11 mouse cellular contexts compared by ENCODE assay signal in genomic region chr7:116301661-116302311, GRCm38 (mm10). TPM values are rescaled to one million over a fixed set of nuclear protein-coding genes. Genes with fewer than 3 reads are reported as not detected.
A peak's percentile ranks its signal among the peaks of the same experiment; 100 is the strongest.
DNase-seq lines count a peak whose midpoint lies in the region; ATAC-seq and TF ChIP-seq lines count a peak whose summit lies in the region.
"Had no signal": no experiment of that assay in that cellular context is flagged by ENCODE, and none has a peak within 500 bp of the region (broad histone marks: within the 10 kb centered on the region; RNA-seq: fewer than 3 reads in every experiment).

No protein-coding gene starts in this region.

- peak; percentile 22; the same call in 1 of the 2 replicates for ATAC-seq in limb, embryonic 12.5 days (ENCODE audit: insufficient number of reproducible peaks, insufficient read depth, low FRiP score, low TSS enrichment, low read depth)

- intact Hi-C loops in gastrocnemius, adult 2 months (cut with DNase I) = no loop called here
- intact Hi-C loops in gastrocnemius, postnatal 36 days (cut with DNase I) = no loop called here
- intact Hi-C loops in left cerebral cortex, postnatal 14 days (cut with DNase I) = no loop called here

- 89% methylated on average over 5 of the region's 5 CpGs for WGBS in limb, embryonic 12.5 days
- 90% methylated on average over 5 of the region's 5 CpGs for WGBS in limb, embryonic 10.5 days

- H3K27me3 ChIP-seq in limb, embryonic 12.5 days = peaks cover 17% of the 10 kb centered on the region
- peaks cover 19% of the 10 kb centered on the region for H3K27me3 ChIP-seq in limb, embryonic 10.5 days (ENCODE audit: low read depth, poor library complexity, severe bottlenecking)

- peak; percentile 67 for DNase-seq in gastrocnemius, adult 2 months
- no peak for DNase-seq in gastrocnemius, postnatal 36 days
- no peak for DNase-seq in limb, embryonic 10.5 days (ENCODE audit: low spot score)
- DNase-seq in adipocyte (ENCODE audit: low spot score) = peak; percentile 3
- peak; percentile 61 for DNase-seq in skeletal muscle tissue, adult 2 months (ENCODE audit: low read depth, low spot score)
- DNase-seq in left cerebral cortex, postnatal 14 days (ENCODE audit: low spot score in 2 of 2) = no peak
- no peak for DNase-seq in layer of hippocampus, postnatal 25 days (ENCODE audit: extremely low spot score in 1 of 2, low spot score in 1 of 2)
- DNase-seq: adrenal gland, postnatal 10 days; thymus, postnatal 25 days had no signal

- no peak overlapping the region for H3K4me3 ChIP-seq in gastrocnemius, adult 2 months
- no peak overlapping the region for H3K4me3 ChIP-seq in limb, embryonic 12.5 days (replicated peaks)
- H3K4me3 ChIP-seq in limb, embryonic 10.5 days = no peak overlapping the region
- H3K4me3 ChIP-seq: hindbrain, embryonic 10.5 days had no signal

- no peaks in the 10 kb centered on the region for H3K9me3 ChIP-seq in limb, embryonic 12.5 days
- no peaks in the 10 kb centered on the region for H3K9me3 ChIP-seq in limb, embryonic 10.5 days (replicated peaks)
- H3K9me3 ChIP-seq: hindbrain, embryonic 10.5 days had no signal

- no peaks in the 10 kb centered on the region for H3K36me3 ChIP-seq in limb, embryonic 12.5 days
- H3K36me3 ChIP-seq in limb, embryonic 10.5 days = no peaks in the 10 kb centered on the region
- H3K36me3 ChIP-seq: hindbrain, embryonic 10.5 days had no signal

- TF ChIP-seq CTCF in gastrocnemius, adult 2 months (IDR thresholded peaks at IDR 0.05) = no peak

- no peak overlapping the region for H3K4me2 ChIP-seq in limb, embryonic 12.5 days

- no peak overlapping the region for H3K27ac ChIP-seq in gastrocnemius, adult 2 months
- no peak overlapping the region for H3K27ac ChIP-seq in limb, embryonic 12.5 days
- no peak overlapping the region for H3K27ac ChIP-seq in limb, embryonic 10.5 days
- H3K27ac ChIP-seq: hindbrain, embryonic 10.5 days had no signal

- H3K9ac ChIP-seq in limb, embryonic 12.5 days (replicated peaks) = no peak overlapping the region

- 0 out of 2 replicates have a peak, but pooled peaks cover 4% of the 10 kb centered on the region for H3K4me1 ChIP-seq in limb, embryonic 12.5 days (replicated peaks)
- H3K4me1 ChIP-seq in limb, embryonic 10.5 days = peaks cover 11% of the 10 kb centered on the region

RNA-seq across cellular contexts. Expression of gene Plekha7, which starts 6.4 kb away (rescaled TPM):
- 1 to 10 TPM; 1.0 to 1.4 TPM for total RNA-seq in gastrocnemius, adult 2 months (2021)
- 1 to 10 TPM in 1 of 2 experiments, under 1 TPM in 1; 0.69 to 1.6 TPM for total RNA-seq in gastrocnemius, postnatal 36 days (2021)
- polyA plus RNA-seq in limb, embryonic 12.5 days (2016; fragmentation: Nextera tagmentation; extraction: Ambion mirVana) = 8.6 and 11.4 TPM in 2 replicates
- 5.8 and 6.9 TPM in 2 replicates for polyA plus RNA-seq in limb, embryonic 10.5 days (2016; fragmentation: Nextera tagmentation; extraction: Ambion mirVana)
- 10 to 100 TPM; 21.0 to 23.5 TPM for total RNA-seq in left cerebral cortex, postnatal 14 days (2021)
- total RNA-seq in layer of hippocampus, postnatal 25 days (2021) = 10 to 100 TPM; 17.3 to 22.8 TPM

RNA-seq across cellular contexts. Expression of gene Rps13, which starts 32.2 kb away (rescaled TPM):
- 100 to 1,000 TPM; 247 to 325 TPM for total RNA-seq in gastrocnemius, adult 2 months (2021)
- total RNA-seq in gastrocnemius, postnatal 36 days (2021) = 100 to 1,000 TPM; 207 to 275 TPM
- polyA plus RNA-seq in limb, embryonic 12.5 days (2016; fragmentation: Nextera tagmentation; extraction: Ambion mirVana) = 859 and 893 TPM in 2 replicates
- 840 and 992 TPM in 2 replicates for polyA plus RNA-seq in limb, embryonic 10.5 days (2016; fragmentation: Nextera tagmentation; extraction: Ambion mirVana)
- 100 to 1,000 TPM; 181 to 206 TPM for total RNA-seq in left cerebral cortex, postnatal 14 days (2021)
- total RNA-seq in layer of hippocampus, postnatal 25 days (2021) = 100 to 1,000 TPM; 217 to 259 TPM

Comparison
In these comparisons a context has a peak if more than half of its experiments do, and no peak if none do; other contexts are left out.
1. DNase-seq: peak in gastrocnemius, adult 2 months (single experiment), adipocyte (single experiment) and skeletal muscle tissue, adult 2 months (single experiment); none in gastrocnemius, postnatal 36 days (0 of 2), limb, embryonic 10.5 days (single experiment), left cerebral cortex, postnatal 14 days (0 of 2) and layer of hippocampus, postnatal 25 days (0 of 2).
2. RNA of gene Plekha7, which starts 6.4 kb away (total RNA-seq): 21.0 to 23.5 TPM in left cerebral cortex, postnatal 14 days and 17.3 to 22.8 TPM in layer of hippocampus, postnatal 25 days; 0.69 to 1.6 TPM in gastrocnemius, postnatal 36 days and 1.0 to 1.4 TPM in gastrocnemius, adult 2 months; every median in the first group is over 4 times any median in the second.